Mouse (Mus musculus) midbrain, postnatal 0 days (tissue): ENCODE measurements at regions not wholly inside any gene's neighbourhood (a gene's known extent, or its start where the extent isn't known, plus 50 kb on each side); places are given as distances from the start of the nearest gene placed in this dataset.
A peak's percentile ranks its signal among the peaks of the same experiment; 100 is the strongest.

Source experiments
- ATAC-seq: fragments of 200-750 bp; cut with Nextera tagmentation; 2 replicates; pipeline ENCODE4 v1.8.0; 2017; ENCODE audit warnings: moderate number of reproducible peaks, mild to moderate bottlenecking, moderate TSS enrichment, moderate library complexity; ENCODE audit not compliant: low FRiP score
- DNase-seq: peaks from one replicate; pipeline ENCODE4 v3.0.0-alpha.2; 2015; ENCODE audit warnings: low spot score
- H3K27ac ChIP-seq: fragments of 300-500 bp; sonication (generic); 2 replicates; pipeline ENCODE4 v1.5.1; 2014; ENCODE audit warnings: low read depth, mild to moderate bottlenecking, low read length, mixed read lengths
- H3K27me3 ChIP-seq: fragments of 300-500 bp; sonication (generic); 2 replicates; pipeline ENCODE4 v1.6.1; 2014; ENCODE audit warnings: low read length, control low read depth, mixed read lengths; ENCODE audit not compliant: insufficient read depth
- H3K36me3 ChIP-seq: fragments of 300-500 bp; sonication (generic); 2 replicates; pipeline ENCODE4 v1.6.1; 2014; ENCODE audit warnings: low read length, control low read depth, mixed read lengths; ENCODE audit not compliant: insufficient read depth
- H3K4me1 ChIP-seq: fragments of 300-500 bp; sonication (generic); 2 replicates; pipeline ENCODE4 v1.6.1; 2014; ENCODE audit warnings: mild to moderate bottlenecking, control low read depth, antibody characterized with exemption, low read length, mixed read lengths; ENCODE audit not compliant: insufficient read depth
- H3K4me2 ChIP-seq: fragments of 300-500 bp; sonication (generic); 2 replicates; pipeline ENCODE4 v1.6.1; 2014; ENCODE audit warnings: low read depth, mild to moderate bottlenecking, low read length, mixed read lengths; ENCODE audit not compliant: poor library complexity, severe bottlenecking
- H3K4me3 ChIP-seq: fragments of 300-500 bp; sonication (generic); 2 replicates; pipeline ENCODE4 v1.5.1; 2014; ENCODE audit warnings: low read depth, mild to moderate bottlenecking, low read length, moderate library complexity
- H3K9ac ChIP-seq: fragments of 300-500 bp; sonication (generic); replicated peaks from 2 replicates; pipeline ENCODE4 v1.6.1; 2014; ENCODE audit warnings: mild to moderate bottlenecking, low read length, moderate library complexity, mixed read lengths; ENCODE audit not compliant: poor library complexity, severe bottlenecking
- H3K9me3 ChIP-seq: fragments of 300-500 bp; sonication (generic); 2 replicates; pipeline ENCODE4 v1.6.1; 2016; ENCODE audit warnings: low read length, control low read depth
- CTCF ChIP-seq: IDR thresholded peaks from 2 replicates; pipeline ENCODE4 v1.5.1; 2016; ENCODE audit warnings: antibody characterized with exemption, mild to moderate bottlenecking
- WGBS: fragments of 180-500 bp; shearing (Covaris S2); extraction: QIAGEN DNeasy Blood & Tissue Kit; methylation state at CpG from one replicate; pipeline ENCODE4 v1.1.7; 2014; 5-methylcytosine and 5-hydroxymethylcytosine counted together

- H3K9ac ChIP-seq, result no peak overlapping the region
- H3K36me3 ChIP-seq, result no peaks in the 10 kb centered on the region
- H3K27ac ChIP-seq, result no peak overlapping the region
- H3K27me3 ChIP-seq, result no peaks in the 10 kb centered on the region
- ATAC-seq (no peak), DNase-seq (no peak)
- no peaks in the 10 kb centered on the region for H3K4me1 ChIP-seq
- H3K4me2 ChIP-seq, result no peak overlapping the region
- 93% methylated on average over 5 of the region's 5 CpGs for WGBS
- TF ChIP-seq CTCF, result no peak
- H3K4me3 ChIP-seq, result no peak overlapping the region
- no peaks in the 10 kb centered on the region for H3K9me3 ChIP-seq
Measured at GRCm38 (mm10) chr10:44780381-44780958, 252.2 kb upstream of the Prdm1 start.

GRCm38 (mm10) chr10:44779568-44780207 lies 251.4 kb upstream of the Prdm1 start:
- H3K9me3 ChIP-seq, result no peaks in the 10 kb centered on the region
- TF ChIP-seq CTCF, result no peak
- H3K4me3 ChIP-seq, result no peak overlapping the region
- no peak for ATAC-seq
- no peaks in the 10 kb centered on the region for H3K36me3 ChIP-seq
- H3K4me1 ChIP-seq, result no peaks in the 10 kb centered on the region
- 72% methylated on average over 8 of the region's 8 CpGs for WGBS
- DNase-seq, result peak; percentile 3
- no peak overlapping the region for H3K4me2 ChIP-seq
- no peak overlapping the region for H3K27ac ChIP-seq
- no peaks in the 10 kb centered on the region for H3K27me3 ChIP-seq
- H3K9ac ChIP-seq, result no peak overlapping the region

GRCm38 (mm10) chr10:44777214-44777613 lies 248.9 kb upstream of the Prdm1 start:
- DNase-seq (no peak), ATAC-seq (no peak)
- Histone ChIP-seq H3K27ac (no peak overlapping the region), H3K4me3 (no peak overlapping the region), H3K4me2 (no peak overlapping the region), H3K9me3 (no peaks in the 10 kb centered on the region), H3K36me3 (no peaks in the 10 kb centered on the region), H3K27me3 (no peaks in the 10 kb centered on the region), H3K4me1 (no peaks in the 10 kb centered on the region), H3K9ac (no peak overlapping the region)
- TF ChIP-seq CTCF, result no peak
- WGBS, result 92% methylated on average over 2 of the region's 2 CpGs

- Histone ChIP-seq H3K9ac (no peak overlapping the region), H3K4me1 (no peaks in the 10 kb centered on the region), H3K36me3 (no peaks in the 10 kb centered on the region), H3K4me2 (no peak overlapping the region), H3K27ac (no peak overlapping the region), H3K27me3 (no peaks in the 10 kb centered on the region), H3K9me3 (no peaks in the 10 kb centered on the region), H3K4me3 (no peak overlapping the region)
- no peak for TF ChIP-seq CTCF
- no peak for DNase-seq
- 41% methylated on average over 2 of the region's 2 CpGs for WGBS
- no peak for ATAC-seq
Measured at GRCm38 (mm10) chr10:44776175-44776574, 247.9 kb upstream of the Prdm1 start.

- H3K36me3 ChIP-seq, result no peaks in the 10 kb centered on the region
- no peak overlapping the region for H3K27ac ChIP-seq
- ATAC-seq (no peak), DNase-seq (no peak)
- H3K9me3 ChIP-seq, result no peaks in the 10 kb centered on the region
- no peaks in the 10 kb centered on the region for H3K27me3 ChIP-seq
- H3K9ac ChIP-seq, result no peak overlapping the region
- H3K4me1 ChIP-seq, result no peaks in the 10 kb centered on the region
- H3K4me2 ChIP-seq, result no peak overlapping the region
- no peak overlapping the region for H3K4me3 ChIP-seq
- WGBS, result 88% methylated on average over 3 of the region's 3 CpGs
- TF ChIP-seq CTCF, result no peak
Measured at GRCm38 (mm10) chr10:44765527-44765926, 237.2 kb upstream of the Prdm1 start.

GRCm38 (mm10) chr10:44763102-44763501 lies 234.8 kb upstream of the Prdm1 start:
- Histone ChIP-seq H3K4me1 (no peaks in the 10 kb centered on the region), H3K4me3 (no peak overlapping the region), H3K9me3 (no peaks in the 10 kb centered on the region), H3K4me2 (no peak overlapping the region), H3K36me3 (no peaks in the 10 kb centered on the region), H3K9ac (no peak overlapping the region), H3K27me3 (no peaks in the 10 kb centered on the region), H3K27ac (no peak overlapping the region)
- WGBS, result 63% methylated on average over 3 of the region's 3 CpGs
- no peak for TF ChIP-seq CTCF
- no peak for DNase-seq
- ATAC-seq, result no peak
